ENCODE assay signal across 8 mouse cellular contexts in genomic region chr3:55347371-55348025, GRCm38 (mm10).
DNase-seq lines count a peak whose midpoint lies in the region; ATAC-seq lines count a peak whose summit lies in the region.
"Had no signal": no experiment of that assay in that cellular context is flagged by ENCODE, and none has a peak within 500 bp of the region (broad histone marks: within the 10 kb centered on the region; RNA-seq: fewer than 3 reads in every experiment).

No protein-coding gene starts in this region.

- intact Hi-C loops in left cerebral cortex, postnatal 36 days (cut with DNase I): no loop called here

- peaks cover 59% of the 10 kb centered on the region for H3K4me1 ChIP-seq in forebrain, embryonic 15.5 days
- H3K4me1 ChIP-seq in stomach, embryonic 15.5 days: no peaks in the 10 kb centered on the region
- H3K4me1 ChIP-seq: liver, embryonic 13.5 days had no signal

- peak; percentile 39 for ATAC-seq in forebrain, embryonic 15.5 days (replicated peaks)
- ATAC-seq in stomach, embryonic 15.5 days (ENCODE audit: insufficient read depth, low FRiP score, low read depth): no peak
- no peak for ATAC-seq in erythroid progenitor cell, adult 5-6 weeks (replicated peaks; ENCODE audit: low FRiP score, poor library complexity, severe bottlenecking)

- no peaks in the 10 kb centered on the region for H3K36me3 ChIP-seq in forebrain, embryonic 15.5 days
- no peaks in the 10 kb centered on the region for H3K36me3 ChIP-seq in stomach, embryonic 15.5 days
- H3K36me3 ChIP-seq: liver, embryonic 13.5 days had no signal

- no peaks in the 10 kb centered on the region for H3K9me3 ChIP-seq in forebrain, embryonic 15.5 days
- H3K9me3 ChIP-seq in stomach, embryonic 15.5 days: no peaks in the 10 kb centered on the region
- H3K9me3 ChIP-seq: liver, embryonic 13.5 days had no signal

- peak overlapping the region; percentile 89 for H3K27ac ChIP-seq in forebrain, embryonic 15.5 days (replicated peaks)
- H3K27ac ChIP-seq in stomach, embryonic 15.5 days: no peak overlapping the region
- H3K27ac ChIP-seq: liver, embryonic 13.5 days had no signal

- H3K9ac ChIP-seq in forebrain, embryonic 15.5 days (replicated peaks): peak overlapping the region; percentile 30
- H3K9ac ChIP-seq in stomach, embryonic 15.5 days: no peak overlapping the region
- H3K9ac ChIP-seq: liver, embryonic 13.5 days had no signal

- peak overlapping the region; percentile 13; the same call in 1 of the 2 replicates for H3K4me3 ChIP-seq in forebrain, embryonic 15.5 days
- no peak overlapping the region for H3K4me3 ChIP-seq in stomach, embryonic 15.5 days (replicated peaks)
- H3K4me3 ChIP-seq: liver, embryonic 13.5 days had no signal

- H3K27me3 ChIP-seq in forebrain, embryonic 15.5 days: no peaks in the 10 kb centered on the region
- no peaks in the 10 kb centered on the region for H3K27me3 ChIP-seq in stomach, embryonic 15.5 days (replicated peaks)
- H3K27me3 ChIP-seq: liver, embryonic 13.5 days had no signal

- 4% methylated on average over 16 of the region's 16 CpGs for WGBS in forebrain, embryonic 15.5 days
- WGBS in stomach, embryonic 15.5 days: 23% methylated on average over 16 of the region's 16 CpGs

- peak overlapping the region; percentile 39 for H3K4me2 ChIP-seq in forebrain, embryonic 15.5 days (replicated peaks)
- H3K4me2 ChIP-seq in stomach, embryonic 15.5 days: peak overlapping the region; percentile 3; the same call in 1 of the 2 replicates
- H3K4me2 ChIP-seq: liver, embryonic 13.5 days had no signal

- DNase-seq in right cerebral cortex, adult 18-20 months: peak; percentile 58
- DNase-seq in right cerebral cortex, postnatal 14 days: no peak
- DNase-seq in left cerebral cortex, postnatal 36 days (ENCODE audit: low spot score in 2 of 2): peak; percentile 40 to 51
- no peak for DNase-seq in urinary bladder, postnatal 14 days (ENCODE audit: low spot score)
- DNase-seq: liver, embryonic 13.5 days had no signal

Comparison
In these comparisons a context has a peak if more than half of its experiments do, and no peak if none do; other contexts are left out.
1. DNase-seq: peak in right cerebral cortex, adult 18-20 months (single experiment) and left cerebral cortex, postnatal 36 days (2 of 2); none in right cerebral cortex, postnatal 14 days (single experiment) and urinary bladder, postnatal 14 days (single experiment).